Mouse (Mus musculus) neural tube, embryonic 14.5 days (tissue): ENCODE measurements at regions not wholly inside any gene's neighbourhood (a gene's known extent, or its start where the extent isn't known, plus 50 kb on each side); places are given as distances from the start of the nearest gene placed in this dataset.

ENCODE experiments used
- ATAC-seq: fragments of 200-750 bp; cut with Nextera tagmentation; 2 replicates; pipeline ENCODE4 v1.8.0; 2017; ENCODE audit warnings: low read depth, mild to moderate bottlenecking, moderate TSS enrichment, moderate library complexity
- H3K27ac ChIP-seq: fragments of 300-500 bp; sonication (generic); 2 replicates; pipeline ENCODE4 v1.5.1; 2014; ENCODE audit warnings: low read depth, mild to moderate bottlenecking, control low read depth, low read length, moderate library complexity, mixed read lengths
- H3K27me3 ChIP-seq: fragments of 300-500 bp; sonication (generic); 2 replicates; pipeline ENCODE4 v1.6.1; 2014; ENCODE audit warnings: low read length; ENCODE audit not compliant: control insufficient read depth, insufficient read depth
- H3K36me3 ChIP-seq: fragments of 300-500 bp; sonication (generic); 2 replicates; pipeline ENCODE4 v1.6.1; 2014; ENCODE audit warnings: low read length, mixed read lengths; ENCODE audit not compliant: control insufficient read depth, insufficient read depth
- H3K4me1 ChIP-seq: fragments of 300-500 bp; sonication (generic); 2 replicates; pipeline ENCODE4 v1.6.1; 2014; ENCODE audit warnings: low read length; ENCODE audit not compliant: control insufficient read depth, insufficient read depth
- H3K4me2 ChIP-seq: fragments of 300-500 bp; sonication (generic); 2 replicates; pipeline ENCODE4 v1.6.1; 2014; ENCODE audit warnings: mild to moderate bottlenecking, low read depth, low read length, control low read depth
- H3K4me3 ChIP-seq: fragments of 300-500 bp; sonication (generic); 2 replicates; pipeline ENCODE4 v1.5.1; 2014; ENCODE audit warnings: low read depth, low read length, control low read depth, mixed read lengths
- H3K9ac ChIP-seq: fragments of 300-500 bp; sonication (generic); replicated peaks from 2 replicates; pipeline ENCODE4 v1.6.1; 2014; ENCODE audit warnings: low read depth, mild to moderate bottlenecking, control low read depth, low read length, mixed read lengths
- H3K9me3 ChIP-seq: fragments of 300-500 bp; sonication (generic); 2 replicates; pipeline ENCODE4 v1.6.1; 2016; ENCODE audit warnings: low read length; ENCODE audit not compliant: control insufficient read depth
- WGBS: fragments of 180-500 bp; shearing (Covaris S2); extraction: QIAGEN DNeasy Blood & Tissue Kit; methylation state at CpG from one replicate; pipeline ENCODE4 v1.1.7; 2014; 5-methylcytosine and 5-hydroxymethylcytosine counted together

- Histone ChIP-seq H3K9ac (no peak overlapping the region), H3K27ac (no peak overlapping the region), H3K9me3 (no peaks in the 10 kb centered on the region), H3K4me3 (no peak overlapping the region), H3K4me2 (no peak overlapping the region), H3K36me3 (no peaks in the 10 kb centered on the region), H3K27me3 (no peaks in the 10 kb centered on the region), H3K4me1 (no peaks in the 10 kb centered on the region; the same call in 1 of the 2 replicates)
- peak; percentile 68 for ATAC-seq
- WGBS, result 32% methylated on average over 2 of the region's 2 CpGs
These were observed 184.8 kb downstream of the Fam49a start for GRCm38 (mm10) chr12:12446768-12447167.

- no peak for ATAC-seq
- WGBS, result 82% methylated on average over 3 of the region's 3 CpGs
These were observed 184.3 kb downstream of the Fam49a start for GRCm38 (mm10) chr12:12446281-12446680.

GRCm38 (mm10) chr12:12442872-12443271, 180.9 kb downstream of the Fam49a start:
- Histone ChIP-seq H3K4me2 (no peak overlapping the region), H3K9ac (no peak overlapping the region), H3K9me3 (no peaks in the 10 kb centered on the region), H3K4me1 (no peaks in the 10 kb centered on the region; the same call in 1 of the 2 replicates), H3K36me3 (no peaks in the 10 kb centered on the region), H3K27ac (no peak overlapping the region), H3K4me3 (no peak overlapping the region), H3K27me3 (no peaks in the 10 kb centered on the region)
- WGBS, result 91% methylated on average over 4 of the region's 4 CpGs
- ATAC-seq, result no peak

More at GRCm38 (mm10) chr12:12446281-12446680, 184.3 kb downstream of the Fam49a start:
- no peak overlapping the region for H3K9ac ChIP-seq
- no peak overlapping the region for H3K4me2 ChIP-seq
- H3K4me3 ChIP-seq, result no peak overlapping the region
- H3K36me3 ChIP-seq, result no peaks in the 10 kb centered on the region
- no peaks in the 10 kb centered on the region for H3K27me3 ChIP-seq
- no peaks in the 10 kb centered on the region; the same call in 1 of the 2 replicates for H3K4me1 ChIP-seq
- no peak overlapping the region for H3K27ac ChIP-seq
- no peaks in the 10 kb centered on the region for H3K9me3 ChIP-seq

DNA sequence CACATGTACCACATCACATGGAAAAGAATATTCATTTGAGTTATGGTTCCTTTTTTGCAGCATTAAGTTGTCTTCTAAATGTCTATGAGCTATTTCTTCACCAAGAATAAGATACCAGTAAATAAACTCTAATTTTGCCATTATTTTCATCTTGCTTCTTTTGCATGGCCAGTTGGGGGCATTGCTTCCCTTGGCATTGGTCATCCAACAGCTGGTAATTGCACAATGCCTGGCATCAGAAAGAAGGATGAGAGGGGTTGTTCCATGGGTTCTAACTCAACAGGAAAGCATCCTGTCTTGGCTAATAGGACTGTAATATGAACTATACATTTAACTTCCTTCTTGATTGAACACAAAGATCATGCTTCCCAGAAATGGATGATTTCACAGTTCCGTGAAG, 174.4 kb downstream of the Fam49a start:
- no peak overlapping the region for H3K27ac ChIP-seq
- WGBS, result 98% methylated on average over 1 of the region's 1 CpGs
- H3K4me2 ChIP-seq, result no peak overlapping the region
- no peaks in the 10 kb centered on the region for H3K4me1 ChIP-seq
- no peaks in the 10 kb centered on the region for H3K36me3 ChIP-seq
- H3K4me3 ChIP-seq, result no peak overlapping the region
- no peak for ATAC-seq
- no peaks in the 10 kb centered on the region for H3K27me3 ChIP-seq
- H3K9ac ChIP-seq, result no peak overlapping the region
- no peaks in the 10 kb centered on the region for H3K9me3 ChIP-seq

GRCm38 (mm10) chr12:12432597-12432996, 170.7 kb downstream of the Fam49a start:
- 59% methylated on average over 1 of the region's 1 CpGs for WGBS
- no peak overlapping the region for H3K4me3 ChIP-seq
- no peak for ATAC-seq
- H3K9me3 ChIP-seq, result no peaks in the 10 kb centered on the region
- no peak overlapping the region for H3K9ac ChIP-seq
- no peaks in the 10 kb centered on the region for H3K27me3 ChIP-seq
- no peaks in the 10 kb centered on the region for H3K36me3 ChIP-seq
- no peak overlapping the region for H3K4me2 ChIP-seq
- no peak overlapping the region for H3K27ac ChIP-seq
- H3K4me1 ChIP-seq, result no peaks in the 10 kb centered on the region
